23 mouse cellular contexts compared by ENCODE assay signal in the genomic region with DNA sequence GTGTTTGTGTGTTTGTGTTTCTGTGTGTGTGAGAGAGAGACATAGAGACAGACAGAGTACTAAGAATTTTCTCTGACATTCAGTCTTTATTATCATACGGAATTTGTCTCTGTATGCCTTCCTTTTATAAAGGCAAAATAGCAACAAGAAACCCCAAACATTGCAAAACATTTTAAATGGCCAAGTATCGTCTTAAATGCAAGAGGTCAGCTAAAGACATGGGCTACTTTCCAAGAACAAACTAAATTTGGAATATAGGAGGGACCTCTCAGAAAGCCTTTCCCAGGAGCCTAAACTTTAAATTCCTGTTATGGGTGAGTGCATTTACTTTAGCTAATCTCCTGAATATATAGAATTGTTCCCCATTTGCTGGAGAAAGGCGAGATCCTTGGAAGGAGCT. TPM values are rescaled to one million over a fixed set of nuclear protein-coding genes. Genes with fewer than 3 reads are reported as not detected.
"Had no signal": no experiment of that assay in that cellular context is flagged by ENCODE, and none has a peak within 500 bp of the region (broad histone marks: within the 10 kb centered on the region; RNA-seq: fewer than 3 reads in every experiment).

No protein-coding gene starts in this region.

- H3K4me1 ChIP-seq: liver, embryonic 12.5 days; liver, embryonic 15.5 days; stomach, embryonic 15.5 days had no signal

- H3K27ac ChIP-seq: kidney, embryonic 15.5 days; layer of hippocampus, adult 2 months; limb, embryonic 13.5 days; liver, embryonic 12.5 days; liver, embryonic 15.5 days; lung, embryonic 15.5 days; midbrain, embryonic 10.5 days; midbrain, embryonic 13.5 days; neural tube, embryonic 12.5 days; neural tube, embryonic 15.5 days; stomach, embryonic 15.5 days had no signal

- H3K9ac ChIP-seq: kidney, embryonic 15.5 days; limb, embryonic 13.5 days; liver, embryonic 12.5 days; liver, embryonic 15.5 days; lung, embryonic 15.5 days; midbrain, embryonic 13.5 days; neural tube, embryonic 12.5 days; neural tube, embryonic 15.5 days; stomach, embryonic 15.5 days had no signal

- H3K9me3 ChIP-seq: kidney, embryonic 15.5 days; limb, embryonic 10.5 days; limb, embryonic 13.5 days; liver, embryonic 12.5 days; liver, embryonic 15.5 days; lung, embryonic 15.5 days; midbrain, embryonic 10.5 days; midbrain, embryonic 13.5 days; neural tube, embryonic 12.5 days; neural tube, embryonic 15.5 days; stomach, embryonic 15.5 days had no signal

- ATAC-seq: inflammation-experienced regulatory T-cells, adult 6 months; intestine, embryonic 16.5 days; liver, embryonic 12.5 days; midbrain, embryonic 13.5 days had no signal

- H3K36me3 ChIP-seq: limb, embryonic 13.5 days; liver, embryonic 12.5 days; liver, embryonic 15.5 days; lung, embryonic 15.5 days; midbrain, embryonic 10.5 days; midbrain, embryonic 13.5 days; neural tube, embryonic 12.5 days; neural tube, embryonic 15.5 days; stomach, embryonic 15.5 days had no signal

- H3K4me2 ChIP-seq: kidney, embryonic 15.5 days; limb, embryonic 13.5 days; liver, embryonic 12.5 days; liver, embryonic 15.5 days; lung, embryonic 15.5 days; midbrain, embryonic 13.5 days; neural tube, embryonic 12.5 days; neural tube, embryonic 15.5 days; stomach, embryonic 15.5 days had no signal

- H3K4me3 ChIP-seq: kidney, embryonic 15.5 days; layer of hippocampus, adult 2 months; limb, embryonic 10.5 days; limb, embryonic 13.5 days; liver, embryonic 12.5 days; liver, embryonic 15.5 days; lung, embryonic 15.5 days; megakaryocyte, embryonic 14.5 days; midbrain, embryonic 10.5 days; midbrain, embryonic 13.5 days; neural tube, embryonic 12.5 days; neural tube, embryonic 15.5 days; stomach, embryonic 15.5 days had no signal

- DNase-seq: kidney, adult 2 months; kidney, postnatal 25 days; layer of hippocampus, adult 9-11 months; liver; retina, postnatal 1 day; right cerebral cortex, postnatal 25 days; spleen, adult 18-20 months; thymus, postnatal 25 days had no signal

- H3K27me3 ChIP-seq: limb, embryonic 13.5 days; liver, embryonic 15.5 days; lung, embryonic 15.5 days; neural tube, embryonic 12.5 days; neural tube, embryonic 15.5 days; stomach, embryonic 15.5 days had no signal

RNA-seq across cellular contexts. Expression of gene Ccn1, which starts 7.9 kb away (rescaled TPM):
- polyA plus RNA-seq: inflammation-experienced regulatory T-cells, adult 6 months had no signal
